Mouse (Mus musculus): ENCODE data around the gene Zfp804a.

Gene Zfp804a

DNA sequence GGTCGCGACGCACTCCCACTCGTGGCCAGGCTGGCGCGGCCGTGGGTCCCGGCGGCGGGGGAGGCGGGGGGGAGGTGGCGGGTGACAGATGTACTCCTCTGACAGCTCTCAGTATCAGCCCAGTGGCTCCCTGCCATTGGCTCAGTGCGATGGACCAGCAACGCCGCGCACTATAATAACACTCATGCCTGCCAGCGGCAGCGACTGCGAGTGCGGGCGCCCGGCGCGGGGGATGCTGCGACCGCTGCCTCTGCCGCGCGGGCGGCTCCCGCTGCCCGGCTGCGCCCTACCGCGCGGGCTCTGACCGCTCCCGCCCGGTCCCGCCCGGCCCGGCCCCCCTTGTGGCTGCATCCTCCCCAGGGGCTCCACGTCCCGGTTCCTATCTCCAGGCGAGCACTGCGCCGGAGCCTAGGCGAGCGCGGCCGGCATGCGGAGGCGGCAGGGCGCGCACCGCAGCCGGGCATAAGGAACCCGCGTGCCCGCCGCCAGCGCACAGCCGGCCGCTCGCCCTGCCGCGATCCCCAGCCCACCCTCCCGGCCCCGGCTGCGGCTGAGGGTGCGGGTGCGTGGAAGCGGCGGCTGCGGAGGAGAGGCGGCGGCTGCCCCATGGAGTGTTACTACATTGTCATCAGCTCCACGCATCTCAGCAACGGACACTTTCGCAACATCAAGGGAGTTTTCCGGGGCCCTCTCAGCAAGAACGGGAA, at the start of gene Zfp804a:
Gene Zfp804a (plus strand): TSS at position 38 of the 707 bp plus-strand sequence.
- CTCF ChIA-PET, result no interaction called here
- POLR2A ChIA-PET, result no interaction called here

DNA sequence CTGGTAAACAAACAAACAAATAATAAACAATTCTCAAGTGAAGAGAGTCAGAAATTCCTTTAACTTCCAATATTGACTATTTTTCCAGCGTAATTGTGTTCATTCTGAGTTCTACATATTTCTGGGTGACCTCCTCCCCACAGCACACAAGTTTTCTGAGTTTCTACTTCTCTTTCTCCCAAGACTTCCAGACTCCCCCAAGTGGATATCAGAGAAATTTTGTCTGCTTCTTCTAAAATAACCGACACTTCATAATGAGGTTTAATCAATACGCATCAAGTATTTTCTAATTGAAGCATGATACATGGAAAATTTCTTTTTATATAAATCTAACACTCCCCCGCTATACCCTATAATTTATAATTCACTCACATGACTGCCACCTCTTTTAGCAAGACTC, 1.4 kb upstream of the Zfp804a start:
- POLR2A ChIA-PET, result no interaction called here
- CTCF ChIA-PET, result no interaction called here

DNA sequence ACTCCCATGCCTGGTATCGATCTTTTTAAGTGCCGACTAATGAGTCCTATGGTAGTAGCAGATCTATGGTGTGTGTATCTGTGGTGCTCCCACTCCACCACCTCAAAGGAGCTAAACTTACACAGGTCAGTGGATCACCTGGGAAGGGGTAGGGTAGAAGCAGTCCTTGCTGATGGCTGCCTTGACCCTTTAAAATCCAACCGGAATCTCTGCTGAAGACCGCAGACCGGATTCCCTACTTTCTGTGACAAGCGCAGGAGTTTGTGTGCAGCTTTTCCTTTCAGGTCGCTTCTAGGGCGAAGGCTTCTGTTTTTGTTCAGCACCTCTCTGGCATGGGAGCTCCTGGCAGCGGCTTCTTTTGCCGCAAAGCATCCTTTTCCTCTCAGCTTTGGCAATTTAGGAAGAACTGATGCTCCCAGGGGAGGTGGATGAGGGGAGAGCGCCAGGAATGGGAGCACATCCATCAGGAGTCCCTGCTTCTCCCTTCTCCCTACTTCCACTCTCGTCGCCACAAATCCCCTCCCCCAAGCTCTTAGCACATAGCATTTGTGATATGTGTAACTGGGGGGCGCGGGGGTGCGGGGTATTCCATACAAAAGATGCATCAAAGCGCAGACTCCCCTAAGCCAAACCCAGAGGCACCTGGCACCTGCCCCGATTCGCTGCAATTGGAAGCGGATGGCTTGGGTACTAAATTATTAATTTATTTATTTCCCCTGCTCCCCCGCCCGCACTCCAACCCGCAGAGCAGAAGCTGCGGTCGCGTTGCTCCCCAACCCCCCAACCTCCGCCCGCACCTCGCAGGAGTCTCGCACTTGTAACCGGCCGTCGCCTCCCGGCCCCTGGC, 461 bp upstream of the Zfp804a start:
- CTCF ChIA-PET, result no interaction called here
- POLR2A ChIA-PET, result interaction anchor here in 1 of 4 experiments (0.6 kb wide), 1 partner anchor 491 kb away, joined by 3 read pairs; no protein-coding TSS in a partner anchor

DNA sequence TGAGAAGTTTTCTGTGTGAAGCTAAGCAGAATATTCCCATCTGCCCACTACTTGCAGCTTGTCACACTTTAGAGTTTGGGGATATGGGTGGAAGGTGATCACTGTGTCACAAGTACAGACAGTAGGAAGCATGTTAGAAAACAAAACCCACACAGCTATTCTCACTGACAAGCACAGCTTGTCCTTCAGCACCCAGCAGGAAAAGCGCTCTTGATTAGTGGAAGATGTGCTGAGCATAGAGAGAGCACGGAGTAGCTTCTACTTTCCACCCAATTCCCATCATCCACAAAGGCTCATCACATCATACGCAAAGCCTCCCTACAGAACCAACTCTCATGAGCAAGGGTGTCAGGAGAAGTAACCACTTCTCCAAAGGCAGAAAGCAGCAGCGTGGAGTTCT, 1.4 kb downstream of the Zfp804a start:
- POLR2A ChIA-PET, result no interaction called here
- CTCF ChIA-PET, result no interaction called here

DNA sequence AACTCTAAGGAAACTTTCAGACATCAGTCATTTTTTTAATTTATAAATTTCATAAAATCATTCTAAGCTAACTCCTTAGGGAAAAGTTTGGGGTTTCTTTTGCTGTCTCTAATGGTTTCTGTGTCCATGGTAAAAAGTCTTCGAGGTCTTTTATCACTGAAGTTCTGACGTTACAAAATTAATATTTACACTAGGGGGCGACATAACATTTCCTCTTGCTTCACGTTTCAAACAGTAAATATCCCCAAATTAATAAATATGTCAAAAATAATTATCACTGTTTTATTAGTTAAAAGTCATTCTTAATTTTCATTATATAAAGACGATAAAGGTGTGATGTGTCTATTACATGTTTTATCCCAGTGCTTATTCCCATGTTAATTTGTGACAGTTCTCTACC, 11.6 kb downstream of the Zfp804a start:
- ChIA-PET POLR2A (no interaction called here), CTCF (no interaction called here)

DNA sequence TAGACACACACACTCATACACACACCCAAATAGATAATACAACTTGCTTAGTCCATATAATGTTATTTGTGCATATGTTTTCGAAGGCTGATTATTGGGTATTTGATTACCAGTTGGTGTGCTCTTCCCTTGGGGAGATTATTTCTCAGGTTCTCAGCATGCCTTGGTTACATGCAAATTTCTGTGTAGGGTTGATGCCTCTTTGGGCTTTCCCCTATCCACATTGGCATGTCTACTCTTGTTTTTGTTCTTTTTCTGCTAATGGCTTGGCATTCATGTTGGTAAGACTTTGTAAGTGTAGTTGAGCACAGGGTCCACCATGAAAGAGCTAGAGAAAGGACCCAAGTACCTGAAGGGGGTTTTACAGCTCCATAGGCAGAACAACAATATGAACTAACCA, 14.9 kb downstream of the Zfp804a start:
- ChIA-PET POLR2A (no interaction called here), CTCF (no interaction called here)

DNA sequence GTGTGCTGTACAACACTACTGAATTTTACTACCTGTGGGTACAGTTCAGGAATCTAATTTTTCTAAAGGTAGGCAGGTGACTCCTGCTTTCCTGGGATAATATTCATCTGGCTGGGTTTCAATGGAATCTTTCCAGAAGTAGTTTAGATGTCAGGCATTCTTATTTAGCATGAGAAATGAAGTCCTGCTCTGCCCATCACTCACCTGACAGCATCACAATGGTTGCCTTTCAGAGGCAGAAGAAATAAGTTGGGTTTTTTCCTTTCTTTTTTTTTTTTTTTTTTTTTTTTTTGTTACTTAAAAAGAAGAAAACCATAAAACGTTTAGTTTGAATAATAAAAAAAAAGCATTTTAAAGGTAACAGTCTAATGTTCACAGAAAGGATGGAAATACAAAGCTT, 16.1 kb downstream of the Zfp804a start:
- ChIA-PET CTCF (interaction anchor here in 2 of 4 experiments (0.7 kb wide), 2 partner anchors 20 to 1968 kb away, joined by 3 to 4 read pairs; no protein-coding TSS in a partner anchor), POLR2A (interaction anchor here in 1 of 4 experiments (0.7 kb wide), 1 partner anchor 1734 kb away, joined by 4 read pairs; no protein-coding TSS in a partner anchor)

DNA sequence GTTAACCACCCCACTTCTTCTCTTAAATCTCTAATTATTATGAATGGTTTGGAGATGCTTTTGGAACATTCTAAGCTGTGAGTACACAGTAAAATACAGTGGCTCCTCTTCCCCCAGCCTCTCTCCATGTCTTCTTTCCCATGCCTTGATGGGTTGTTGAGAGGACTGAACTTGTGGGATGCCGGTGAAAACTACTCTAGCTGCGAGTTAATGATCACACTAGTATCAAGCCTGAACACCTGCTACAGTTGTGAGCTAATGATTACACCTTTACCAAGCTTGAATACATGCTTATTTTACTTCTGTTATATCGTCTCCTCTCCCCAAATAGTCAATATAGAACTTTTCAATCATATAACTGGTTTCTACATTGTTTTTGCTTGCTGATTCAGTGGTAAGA, 23.9 kb downstream of the Zfp804a start:
- ChIA-PET POLR2A (no interaction called here), CTCF (no interaction called here)

DNA sequence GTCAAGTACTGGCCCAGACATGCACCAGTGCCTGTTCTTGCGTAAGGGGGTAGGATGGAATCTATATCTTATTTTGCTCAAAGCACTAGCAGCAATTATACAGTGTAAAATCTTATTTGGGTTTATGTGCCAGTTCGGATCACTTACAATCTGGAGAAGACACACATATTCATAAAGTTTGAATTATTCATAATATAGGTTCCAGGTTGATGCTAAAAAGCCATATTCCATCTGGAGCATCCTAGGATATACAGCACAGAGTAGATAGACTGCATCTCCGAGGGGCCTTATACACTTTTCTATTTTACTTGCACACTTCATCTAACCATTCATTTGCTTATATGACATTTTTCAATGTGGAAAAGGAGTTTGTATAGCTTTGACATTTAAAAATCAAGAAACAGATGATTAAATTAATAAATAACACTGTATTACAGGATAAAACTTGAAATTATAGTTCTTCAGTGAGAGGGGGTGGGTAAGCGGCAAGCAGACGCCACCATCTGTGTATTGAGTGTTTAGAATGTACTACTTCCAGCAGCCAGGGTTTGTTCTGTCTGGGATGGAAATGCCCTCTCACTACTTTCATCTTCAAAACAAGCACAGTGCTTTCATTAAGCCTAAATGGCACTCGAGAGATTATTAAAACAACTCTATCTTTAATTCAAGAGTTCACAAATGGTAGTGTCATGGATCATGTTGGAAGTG, 25.4 kb downstream of the Zfp804a start:
- POLR2A ChIA-PET, result no interaction called here
- CTCF ChIA-PET, result no interaction called here

DNA sequence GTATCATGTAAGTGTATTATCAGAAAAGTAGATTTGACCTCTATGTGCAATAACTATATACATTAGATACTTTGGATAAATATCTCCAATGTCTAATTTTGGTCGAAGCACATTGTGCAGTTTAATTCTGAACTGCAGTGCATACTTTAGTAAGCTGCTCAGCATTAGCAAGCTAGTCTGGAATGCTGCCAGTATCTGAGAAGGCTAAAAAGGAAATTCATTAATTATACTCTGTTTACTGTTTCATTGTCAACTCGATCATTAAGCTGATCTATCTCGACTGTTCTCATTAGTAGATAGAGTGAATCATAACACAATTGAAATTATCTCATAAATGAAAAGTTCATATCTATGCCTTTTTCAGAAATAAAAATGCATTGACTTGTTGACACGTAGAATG, 27.7 kb downstream of the Zfp804a start:
- POLR2A ChIA-PET, result no interaction called here
- CTCF ChIA-PET, result no interaction called here

DNA sequence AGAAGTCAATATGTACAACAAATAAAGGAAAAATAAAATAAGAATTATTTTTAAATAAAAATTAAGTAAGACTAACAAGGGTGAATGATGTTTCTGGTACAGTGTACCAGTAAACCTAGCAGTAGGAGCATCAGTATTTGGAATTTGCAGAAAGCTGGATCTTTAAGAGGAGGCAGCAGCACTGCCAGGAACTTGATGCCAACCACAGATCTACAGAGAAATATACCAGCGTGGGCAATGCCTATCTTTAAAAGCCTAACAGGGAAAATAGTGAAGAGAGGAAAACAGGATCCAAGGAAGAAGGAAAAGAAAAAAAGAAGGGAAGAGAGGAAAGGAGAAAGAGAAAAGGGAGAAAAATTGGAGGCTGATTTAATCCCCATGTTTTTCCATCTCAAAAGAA, 60.1 kb downstream of the Zfp804a start:
- POLR2A ChIA-PET, result no interaction called here
- CTCF ChIA-PET, result no interaction called here

DNA sequence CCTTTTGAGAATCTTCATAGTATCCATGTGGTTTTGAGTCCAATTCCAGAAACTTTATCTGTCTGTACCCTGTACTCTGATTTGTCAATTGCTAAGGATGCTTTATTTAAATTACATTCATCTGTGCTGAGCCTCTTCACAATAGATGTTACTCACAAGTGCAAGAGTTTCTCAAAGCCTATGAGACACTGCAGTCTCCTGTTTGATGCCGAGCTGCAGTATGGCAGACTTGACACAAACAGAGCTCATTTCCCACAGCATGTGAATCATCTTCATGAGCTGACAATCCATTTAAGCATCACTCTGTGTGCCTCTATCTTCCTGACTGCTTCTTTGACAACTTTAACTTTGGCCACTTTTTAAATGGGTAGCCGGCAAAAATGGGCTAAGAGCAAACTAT, 60.6 kb downstream of the Zfp804a start:
- CTCF ChIA-PET, result no interaction called here
- POLR2A ChIA-PET, result no interaction called here

DNA sequence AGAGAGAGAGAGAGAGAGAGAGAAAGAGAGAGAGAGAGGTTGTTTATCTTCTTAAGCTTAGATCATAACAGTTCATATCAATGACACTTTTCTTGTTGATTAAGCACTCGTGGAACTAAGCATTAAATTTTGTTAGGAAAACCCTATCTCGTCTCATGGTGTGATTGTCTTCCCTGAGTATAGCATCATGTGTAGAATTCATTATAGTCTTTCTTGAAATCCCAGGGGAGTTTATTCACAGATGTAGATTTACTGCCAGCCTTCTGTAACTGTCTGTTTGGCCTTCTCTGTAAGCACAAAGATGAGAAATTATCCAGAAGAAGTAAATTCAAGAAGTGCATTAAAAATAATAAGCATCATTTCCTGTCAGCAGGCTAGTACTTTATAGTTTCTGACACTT, 66.6 kb downstream of the Zfp804a start:
- CTCF ChIA-PET, result no interaction called here
- POLR2A ChIA-PET, result no interaction called here

DNA sequence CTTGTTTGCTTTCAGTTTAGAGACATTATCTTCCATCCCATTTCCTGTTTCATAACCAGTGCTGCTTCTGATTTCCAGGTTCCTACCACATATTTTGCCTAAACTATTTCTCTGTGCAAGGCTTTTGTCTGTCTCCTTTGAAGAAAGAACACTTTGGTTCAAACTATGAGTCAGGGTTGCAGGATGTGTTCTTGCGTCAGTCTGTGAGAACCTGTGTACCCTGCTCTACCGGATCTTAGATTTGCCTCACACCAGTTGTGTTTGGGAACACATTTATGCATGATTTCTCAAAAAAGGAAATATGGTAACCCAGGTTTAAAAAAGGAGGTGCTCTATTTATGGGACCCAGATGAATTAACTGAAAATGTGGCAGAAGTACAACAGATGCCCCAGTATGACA, 125.7 kb downstream of the Zfp804a start:
- CTCF ChIA-PET, result no interaction called here
- POLR2A ChIA-PET, result no interaction called here

DNA sequence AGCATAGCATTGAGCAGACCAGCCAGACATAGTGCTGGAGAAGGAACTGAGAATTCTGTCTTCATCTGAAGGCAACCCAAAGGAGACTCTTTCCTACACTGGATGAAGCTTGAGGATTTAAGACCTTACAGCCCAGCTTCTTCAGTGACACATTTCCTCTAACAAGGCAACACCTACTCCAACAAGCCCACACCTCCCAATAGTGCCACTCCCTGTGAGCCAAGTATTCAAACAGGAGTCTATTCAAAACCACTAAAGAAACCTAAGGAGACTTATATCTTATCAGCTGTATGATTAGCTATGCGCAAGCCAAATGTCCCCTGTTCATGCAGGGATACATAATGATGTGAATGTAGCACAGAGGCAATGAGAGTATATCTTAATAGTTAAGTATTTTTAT, 128.0 kb downstream of the Zfp804a start:
- CTCF ChIA-PET, result no interaction called here

DNA sequence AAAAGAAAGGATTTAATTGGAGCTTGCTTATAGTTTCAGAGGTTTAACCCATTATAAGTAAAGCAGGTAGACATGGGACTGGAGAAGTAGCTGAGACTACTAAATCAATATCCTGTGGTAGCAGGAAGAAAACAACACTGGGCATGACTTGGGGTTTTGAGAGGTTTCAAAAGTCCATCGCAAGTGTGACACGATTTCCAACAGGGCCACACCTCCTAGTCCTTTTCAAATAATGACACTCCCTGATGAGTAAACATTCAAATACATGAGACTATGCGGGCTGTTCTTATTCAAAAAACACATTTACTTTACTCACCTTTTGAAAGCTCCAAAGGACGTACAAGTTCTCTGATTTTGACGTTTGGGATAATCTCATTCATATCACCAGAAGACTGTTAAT, 146.9 kb downstream of the Zfp804a start:
- CTCF ChIA-PET, result no interaction called here
- POLR2A ChIA-PET, result no interaction called here

More for the DNA sequence above, 128.0 kb downstream of the Zfp804a start:
- POLR2A ChIA-PET, result no interaction called here

DNA sequence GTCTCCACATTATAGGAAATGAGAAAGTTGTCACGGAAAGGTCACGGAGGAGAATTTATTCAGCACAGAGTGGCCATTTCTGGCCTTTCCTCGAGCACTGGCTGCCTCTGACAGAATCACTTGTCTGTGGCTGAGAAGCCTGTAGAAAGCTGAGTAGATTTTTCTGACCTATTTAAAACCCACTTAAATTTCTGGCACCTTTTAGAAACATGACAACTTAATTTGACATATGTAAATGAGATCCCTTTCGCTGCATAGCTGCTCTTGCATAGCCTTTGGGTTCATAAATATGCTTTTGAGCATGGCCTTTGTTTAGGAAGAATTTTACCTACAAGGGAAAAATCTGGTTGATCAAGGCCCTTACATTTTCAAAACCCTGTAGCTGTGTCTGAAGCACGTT, 147.6 kb downstream of the Zfp804a start:
- ChIA-PET CTCF (no interaction called here), POLR2A (no interaction called here)

DNA sequence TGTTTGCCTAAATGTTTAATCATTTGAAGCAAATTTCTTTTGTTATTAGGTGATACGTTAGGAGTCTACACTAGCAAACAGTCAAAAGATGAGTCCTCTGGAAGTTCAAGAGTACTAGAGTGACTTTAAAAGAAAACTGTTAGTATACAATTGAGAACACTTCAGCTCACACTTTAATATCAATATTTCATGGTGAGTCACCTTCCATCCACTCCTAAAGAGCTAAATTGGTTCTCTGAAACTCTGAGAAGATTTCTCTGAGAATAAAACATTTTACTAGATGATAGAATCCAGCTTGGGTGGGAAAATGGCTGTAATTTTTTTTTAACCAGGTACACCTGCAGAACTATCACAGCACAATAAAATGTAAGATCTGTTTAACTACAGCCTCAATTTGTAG, 157.6 kb downstream of the Zfp804a start:
- CTCF ChIA-PET, result no interaction called here

DNA sequence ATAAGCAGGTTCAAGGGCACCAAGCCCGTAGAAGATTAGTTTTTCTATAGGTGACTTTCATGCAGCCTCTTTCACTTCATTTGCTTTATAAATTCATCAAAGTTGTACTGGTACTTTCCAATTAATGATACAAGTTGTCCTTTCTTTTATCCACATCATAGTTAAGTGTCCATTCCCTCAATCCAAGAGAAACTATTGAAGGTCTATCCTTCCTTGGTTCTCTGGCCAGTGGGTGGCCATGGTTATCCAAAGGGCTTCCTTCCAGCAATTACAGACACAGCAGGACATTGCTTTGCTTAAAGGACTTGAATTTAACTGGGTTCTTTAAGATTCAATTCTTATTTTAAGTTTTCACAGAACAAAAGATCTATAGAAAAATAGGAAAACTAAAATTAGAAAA, 158.9 kb downstream of the Zfp804a start:
- ChIA-PET CTCF (no interaction called here), POLR2A (no interaction called here)

More for the DNA sequence above, 157.6 kb downstream of the Zfp804a start:
- POLR2A ChIA-PET, result no interaction called here

DNA sequence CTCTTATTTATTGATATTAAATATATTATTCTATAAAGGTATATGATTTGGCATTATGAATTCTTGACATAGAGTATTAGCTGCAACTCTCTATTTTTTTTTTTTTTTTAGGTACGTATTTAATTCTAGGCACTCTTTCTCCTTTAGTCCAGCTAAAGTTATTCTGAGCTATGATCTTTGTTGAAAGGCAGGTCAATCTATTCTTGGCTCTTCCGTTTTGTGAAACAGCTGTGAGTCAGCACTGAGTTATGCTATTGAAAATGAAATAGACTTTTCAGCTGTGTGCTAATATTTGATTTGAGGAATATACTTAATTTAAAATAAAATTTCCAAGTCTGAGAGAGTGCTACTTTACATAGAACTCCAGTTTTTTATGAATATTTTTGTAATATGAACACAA, 164.9 kb downstream of the Zfp804a start:
- CTCF ChIA-PET, result no interaction called here
- POLR2A ChIA-PET, result interaction anchor here in 1 of 4 experiments (1.0 kb wide), 1 partner anchor 22 kb away, joined by 3 read pairs; no protein-coding TSS in a partner anchor

DNA sequence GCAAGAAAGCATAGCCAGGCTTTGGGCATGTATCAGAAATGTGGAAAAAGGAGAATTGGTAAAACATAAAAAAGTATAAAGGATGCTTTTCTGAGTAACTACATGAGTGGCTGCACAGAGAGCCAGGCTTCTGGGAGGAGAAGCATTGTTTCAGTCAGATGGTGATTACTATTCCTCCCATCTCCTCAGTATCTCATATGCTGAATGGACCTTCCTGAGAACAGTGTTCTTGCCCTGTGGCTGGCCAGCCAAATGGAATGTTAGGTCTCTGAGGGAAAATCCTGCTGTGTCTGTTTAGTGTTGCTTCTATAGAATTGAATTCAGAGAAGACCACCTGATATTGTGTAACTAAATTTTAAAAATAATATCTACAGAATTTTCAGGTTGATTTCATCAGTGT, 193.0 kb downstream of the Zfp804a start:
- CTCF ChIA-PET, result no interaction called here
- POLR2A ChIA-PET, result no interaction called here
